24 mouse cellular contexts compared by ENCODE assay signal in genomic region chr11:78382286-78382685, GRCm38 (mm10). TPM values are rescaled to one million over a fixed set of nuclear protein-coding genes. Genes with fewer than 3 reads are reported as not detected.
"Had no signal": no experiment of that assay in that cellular context is flagged by ENCODE, and none has a peak within 500 bp of the region (broad histone marks: within the 10 kb centered on the region; RNA-seq: fewer than 3 reads in every experiment).

No protein-coding gene starts in this region.

- ATAC-seq: liver, embryonic 12.5 days had no signal

- H3K27ac ChIP-seq: limb, embryonic 10.5 days; limb, embryonic 13.5 days; liver, embryonic 12.5 days; liver, embryonic 15.5 days; lung, embryonic 15.5 days; neural tube, embryonic 12.5 days; neural tube, embryonic 15.5 days; stomach, postnatal 0 days had no signal

- H3K36me3 ChIP-seq: limb, embryonic 10.5 days; limb, embryonic 13.5 days; liver, embryonic 12.5 days; liver, embryonic 15.5 days; lung, embryonic 15.5 days; neural tube, embryonic 12.5 days; neural tube, embryonic 15.5 days had no signal

- H3K4me3 ChIP-seq: limb, embryonic 10.5 days; limb, embryonic 13.5 days; liver, embryonic 12.5 days; liver, embryonic 15.5 days; lung, embryonic 15.5 days; megakaryocyte, embryonic 14.5 days; neural tube, embryonic 12.5 days; neural tube, embryonic 15.5 days had no signal

- DNase-seq: kidney, adult 8-10 months; kidney, postnatal 14 days; kidney, postnatal 4 days; liver; lung, adult 18-20 months; lung, postnatal 10 days; lung, postnatal 36 days; right cerebral cortex, adult 18-20 months; right cerebral cortex, postnatal 14 days; right cerebral cortex, postnatal 4 days; thymus, postnatal 25 days had no signal

- H3K27me3 ChIP-seq: lung, embryonic 15.5 days; neural tube, embryonic 12.5 days; neural tube, embryonic 15.5 days had no signal

- H3K4me1 ChIP-seq: liver, embryonic 12.5 days; liver, embryonic 15.5 days; lung, embryonic 15.5 days; neural tube, embryonic 12.5 days; neural tube, embryonic 15.5 days had no signal

- H3K9me3 ChIP-seq: limb, embryonic 10.5 days; limb, embryonic 13.5 days; liver, embryonic 12.5 days; liver, embryonic 15.5 days; lung, embryonic 15.5 days; megakaryocyte, embryonic 14.5 days; neural tube, embryonic 12.5 days; neural tube, embryonic 15.5 days had no signal

- H3K4me2 ChIP-seq: limb, embryonic 13.5 days; liver, embryonic 12.5 days; liver, embryonic 15.5 days; lung, embryonic 15.5 days; midbrain, embryonic 11.5 days; neural tube, embryonic 12.5 days; neural tube, embryonic 15.5 days had no signal

- H3K9ac ChIP-seq: limb, embryonic 13.5 days; liver, embryonic 12.5 days; liver, embryonic 15.5 days; lung, embryonic 15.5 days; neural tube, embryonic 12.5 days; neural tube, embryonic 15.5 days had no signal

RNA-seq across cellular contexts. Expression of gene Foxn1, which starts 4.1 kb away (rescaled TPM):
- polyA plus RNA-seq: kidney, embryonic 16.5 days; limb, embryonic 10.5 days; liver, embryonic 12.5 days; liver, embryonic 15.5 days; midbrain, embryonic 11.5 days; midbrain, embryonic 14.5 days; midbrain, postnatal 0 days; neural tube, embryonic 12.5 days; neural tube, embryonic 15.5 days had no signal

RNA-seq across cellular contexts. Expression of gene Slc13a2, which starts 39.7 kb away (rescaled TPM):
- polyA plus RNA-seq: limb, embryonic 10.5 days; limb, embryonic 13.5 days; midbrain, embryonic 11.5 days; midbrain, embryonic 14.5 days; midbrain, postnatal 0 days; neural tube, embryonic 12.5 days; neural tube, embryonic 15.5 days had no signal
